Mouse (Mus musculus): ENCODE data around the gene Adsl. TPM values are rescaled to one million over a fixed set of nuclear protein-coding genes. Genes with fewer than 3 reads are reported as not detected.

The Adsl gene
- polyA plus RNA-seq, 1 experiment from 2014 or later: 78.5 TPM

- TF ChIP-seq CTCF (IDR thresholded peaks at IDR 0.05; ENCODE audit: low read depth): no peak
- H3K4me2 ChIP-seq (ENCODE audit: low read length): peak within 1 kb of the TSS; percentile 94
- ATAC-seq (replicated peaks; ENCODE audit: low FRiP score, low read depth) (peak; percentile 90), DNase-seq (ENCODE audit: low spot score) (peak; percentile 88)
- no peaks in the 10 kb centered on the region for H3K4me1 ChIP-seq (replicated peaks; ENCODE audit: insufficient read depth, low read length)
- H3K9ac ChIP-seq (ENCODE audit: low read depth, low read length): peak within 1 kb of the TSS; percentile 75
- H3K4me3 ChIP-seq (replicated peaks; ENCODE audit: low read depth, low read length): peak within 1 kb of the TSS; percentile 89
- H3K27ac ChIP-seq: peak within 1 kb of the TSS; percentile 54; the same call in 1 of the 2 replicates
- no peaks in the 10 kb centered on the region for H3K9me3 ChIP-seq (replicated peaks; ENCODE audit: low read length)
- WGBS: under 1% methylated on average over 66 of the region's 67 CpGs
- no peaks in the 10 kb centered on the region for H3K36me3 ChIP-seq (ENCODE audit: insufficient read depth, low read length)
- H3K27me3 ChIP-seq (ENCODE audit: insufficient read depth, low read length): no peaks in the 10 kb centered on the region
Observed at GRCm38 (mm10) chr15:80977620-80978334, 29.5 kb downstream of the Adsl start, which contains the start of gene Sgsm3. Sgsm3 (plus strand) TSS chr15:80977765.

GRCm38 (mm10) chr15:80979611-80980010 is 31.3 kb downstream of the Adsl start:
- TF ChIP-seq CTCF (IDR thresholded peaks at IDR 0.05; ENCODE audit: low read depth): no peak
- Histone ChIP-seq H3K27me3 (ENCODE audit: insufficient read depth, low read length) (no peaks in the 10 kb centered on the region), H3K36me3 (ENCODE audit: insufficient read depth, low read length) (no peaks in the 10 kb centered on the region), H3K4me2 (ENCODE audit: low read length) (peak overlapping the region; percentile 4; the same call in 1 of the 2 replicates), H3K4me1 (replicated peaks; ENCODE audit: insufficient read depth, low read length) (no peaks in the 10 kb centered on the region), H3K9ac (ENCODE audit: low read depth, low read length) (no peak overlapping the region), H3K27ac (no peak overlapping the region), H3K4me3 (replicated peaks; ENCODE audit: low read depth, low read length) (no peak overlapping the region), H3K9me3 (replicated peaks; ENCODE audit: low read length) (no peaks in the 10 kb centered on the region)
- WGBS: 70% methylated on average over 4 of the region's 4 CpGs
- ATAC-seq (replicated peaks; ENCODE audit: low FRiP score, low read depth) (no peak), DNase-seq (ENCODE audit: low spot score) (peak; percentile 33)

GRCm38 (mm10) chr15:80981176-80981575 is 32.9 kb downstream of the Adsl start:
- H3K36me3 ChIP-seq (ENCODE audit: insufficient read depth, low read length): no peaks in the 10 kb centered on the region
- WGBS: 82% methylated on average over 4 of the region's 4 CpGs
- H3K4me3 ChIP-seq (replicated peaks; ENCODE audit: low read depth, low read length): no peak overlapping the region
- H3K27me3 ChIP-seq (ENCODE audit: insufficient read depth, low read length): no peaks in the 10 kb centered on the region
- H3K9me3 ChIP-seq (replicated peaks; ENCODE audit: low read length): no peaks in the 10 kb centered on the region
- H3K4me1 ChIP-seq (replicated peaks; ENCODE audit: insufficient read depth, low read length): no peaks in the 10 kb centered on the region
- DNase-seq (ENCODE audit: low spot score) (no peak), ATAC-seq (replicated peaks; ENCODE audit: low FRiP score, low read depth) (no peak)
- no peak overlapping the region for H3K27ac ChIP-seq
- no peak for TF ChIP-seq CTCF (IDR thresholded peaks at IDR 0.05; ENCODE audit: low read depth)
- H3K4me2 ChIP-seq (ENCODE audit: low read length): no peak overlapping the region
- no peak overlapping the region for H3K9ac ChIP-seq (ENCODE audit: low read depth, low read length)

- no peak for ATAC-seq (replicated peaks; ENCODE audit: low FRiP score, low read depth)
- H3K36me3 ChIP-seq (ENCODE audit: insufficient read depth, low read length): no peaks in the 10 kb centered on the region
- WGBS: 87% methylated on average over 2 of the region's 2 CpGs
Observed at GRCm38 (mm10) chr15:80983264-80983663, 35.0 kb downstream of the Adsl start.

GRCm38 (mm10) chr15:80988331-80988730 is 40.0 kb downstream of the Adsl start:
- H3K9me3 ChIP-seq (replicated peaks; ENCODE audit: low read length): no peaks in the 10 kb centered on the region
- TF ChIP-seq CTCF (IDR thresholded peaks at IDR 0.05; ENCODE audit: low read depth): no peak
- H3K27me3 ChIP-seq (ENCODE audit: insufficient read depth, low read length): no peaks in the 10 kb centered on the region
- H3K36me3 ChIP-seq (ENCODE audit: insufficient read depth, low read length): no peaks in the 10 kb centered on the region
- H3K27ac ChIP-seq: no peak overlapping the region
- 44% methylated on average over 1 of the region's 1 CpGs for WGBS
- DNase-seq (ENCODE audit: low spot score) (no peak), ATAC-seq (replicated peaks; ENCODE audit: low FRiP score, low read depth) (no peak)
- H3K9ac ChIP-seq (ENCODE audit: low read depth, low read length): no peak overlapping the region
- no peaks in the 10 kb centered on the region for H3K4me1 ChIP-seq (replicated peaks; ENCODE audit: insufficient read depth, low read length)
- no peak overlapping the region for H3K4me2 ChIP-seq (ENCODE audit: low read length)
- H3K4me3 ChIP-seq (replicated peaks; ENCODE audit: low read depth, low read length): no peak overlapping the region

More at GRCm38 (mm10) chr15:80983264-80983663, 35.0 kb downstream of the Adsl start:
- H3K4me3 ChIP-seq (replicated peaks; ENCODE audit: low read depth, low read length): no peak overlapping the region
- H3K4me1 ChIP-seq (replicated peaks; ENCODE audit: insufficient read depth, low read length): no peaks in the 10 kb centered on the region
- H3K27ac ChIP-seq: no peak overlapping the region
- no peak overlapping the region for H3K9ac ChIP-seq (ENCODE audit: low read depth, low read length)
- H3K27me3 ChIP-seq (ENCODE audit: insufficient read depth, low read length): no peaks in the 10 kb centered on the region
- no peak overlapping the region for H3K4me2 ChIP-seq (ENCODE audit: low read length)
- no peak for TF ChIP-seq CTCF (IDR thresholded peaks at IDR 0.05; ENCODE audit: low read depth)
- DNase-seq (ENCODE audit: low spot score): no peak
- no peaks in the 10 kb centered on the region for H3K9me3 ChIP-seq (replicated peaks; ENCODE audit: low read length)

- WGBS: 48% methylated on average over 3 of the region's 3 CpGs
- Histone ChIP-seq H3K36me3 (ENCODE audit: insufficient read depth, low read length) (no peaks in the 10 kb centered on the region), H3K4me1 (replicated peaks; ENCODE audit: insufficient read depth, low read length) (no peaks in the 10 kb centered on the region), H3K9ac (ENCODE audit: low read depth, low read length) (no peak overlapping the region), H3K4me2 (ENCODE audit: low read length) (no peak overlapping the region), H3K27me3 (ENCODE audit: insufficient read depth, low read length) (no peaks in the 10 kb centered on the region), H3K9me3 (replicated peaks; ENCODE audit: low read length) (no peaks in the 10 kb centered on the region), H3K4me3 (replicated peaks; ENCODE audit: low read depth, low read length) (no peak overlapping the region), H3K27ac (no peak overlapping the region)
- ATAC-seq (replicated peaks; ENCODE audit: low FRiP score, low read depth): no peak
- TF ChIP-seq CTCF (IDR thresholded peaks at IDR 0.05; ENCODE audit: low read depth): no peak
- no peak for DNase-seq (ENCODE audit: low spot score)
Observed at GRCm38 (mm10) chr15:80989712-80990111, 41.4 kb downstream of the Adsl start.

Data from kidney, postnatal 0 days (tissue).